Mouse (Mus musculus): Measurements from ENCODE around the gene Taf12.

The Taf12 gene

DNA sequence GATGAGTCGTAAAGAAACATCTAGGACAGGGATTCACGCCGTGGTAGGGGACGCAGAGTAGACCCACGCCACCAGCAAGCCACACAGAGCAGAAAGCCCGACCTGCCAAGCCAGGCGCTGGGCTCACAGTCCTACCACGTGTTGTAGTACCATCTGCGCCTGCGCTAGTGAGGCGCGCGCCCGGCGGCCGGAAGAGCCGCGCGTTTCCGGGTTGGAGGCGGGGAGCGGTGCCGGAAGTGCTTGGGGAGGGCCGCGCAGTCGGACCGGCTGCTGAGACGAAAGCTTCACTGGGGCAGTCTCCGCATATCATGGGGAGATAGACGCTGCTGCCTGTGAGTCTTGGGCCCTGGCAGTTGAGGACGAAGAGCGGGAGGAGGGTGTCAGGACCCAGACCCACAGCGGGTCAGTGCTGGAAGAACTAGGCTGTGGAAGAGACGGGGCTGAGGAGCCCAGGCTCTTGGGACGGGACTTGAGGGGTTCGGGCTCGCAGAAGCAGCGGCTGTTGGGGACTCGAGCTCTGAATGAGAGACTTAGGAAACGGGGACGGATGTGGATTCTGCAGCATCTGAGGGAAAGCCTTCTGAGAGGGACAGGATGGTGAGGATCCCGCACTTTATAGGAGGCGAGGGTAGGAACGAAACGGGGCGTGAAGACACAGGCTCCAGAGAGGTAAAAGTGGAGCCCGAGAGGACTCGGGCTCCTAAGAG lies at the start of gene Taf12:
Gene Taf12 (plus strand): TSS at position 220 of the 707 bp plus-strand sequence.
- DNase-seq: peak; percentile 97

DNA sequence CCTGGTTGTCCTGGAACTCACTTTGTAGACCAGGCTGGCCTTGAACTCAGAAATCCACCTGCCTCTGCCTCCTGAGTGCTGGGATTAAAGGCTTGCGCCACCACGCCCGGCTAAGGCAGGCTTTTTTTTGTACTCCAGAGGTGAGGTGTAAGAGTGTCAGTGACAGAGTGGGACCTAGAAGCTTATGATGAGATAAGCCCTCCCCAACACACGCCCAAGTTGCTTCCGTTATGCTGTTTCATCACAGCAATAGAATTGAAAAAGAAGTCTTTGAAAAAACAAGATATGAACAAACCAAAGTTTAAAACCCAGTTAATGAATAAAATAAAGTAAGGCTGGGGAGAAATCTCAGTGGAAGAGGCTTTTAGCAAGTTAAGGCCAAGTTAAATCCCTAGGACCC lies 43.8 kb upstream of the Taf12 start:
- DNase-seq: no peak

DNA sequence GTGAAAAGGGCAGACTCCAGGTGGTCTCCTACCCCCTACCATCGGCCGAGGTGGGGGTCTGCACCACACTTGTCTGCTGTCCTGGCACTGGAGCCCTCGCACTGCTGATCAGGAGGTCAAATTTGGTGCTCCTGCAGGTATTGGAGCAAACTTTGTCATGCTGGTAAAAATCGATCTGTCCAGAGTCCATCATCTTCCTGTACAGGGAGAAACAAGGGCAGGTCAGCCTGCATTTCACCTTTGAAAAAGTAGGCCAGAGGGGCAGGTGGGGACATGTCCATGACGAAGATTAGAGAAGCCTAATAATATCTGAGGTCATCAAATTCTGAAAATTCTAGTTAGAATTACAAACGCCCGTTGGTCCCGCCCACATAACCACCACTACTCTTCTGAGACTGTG lies 39.5 kb upstream of the Taf12 start:
- no peak for DNase-seq

DNA sequence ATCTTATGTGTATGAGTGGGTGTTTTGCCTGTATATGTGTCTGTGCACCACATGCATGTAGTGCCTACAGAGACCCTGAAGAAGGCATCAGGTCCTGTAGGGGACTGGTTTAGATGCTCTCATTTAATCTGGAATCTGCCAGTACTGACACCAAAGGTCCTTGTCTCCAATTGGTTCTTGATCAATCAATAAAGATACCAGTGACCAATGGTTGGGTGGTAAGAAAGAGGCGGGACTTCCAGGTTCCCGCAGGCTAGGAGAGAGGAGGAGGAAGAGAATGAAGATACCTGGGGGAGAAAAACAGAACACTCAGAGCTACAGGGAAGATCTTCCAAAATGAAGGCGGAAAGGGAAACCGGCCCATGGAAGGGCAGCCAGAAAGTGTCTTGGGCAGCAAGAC lies 35.8 kb upstream of the Taf12 start:
- DNase-seq: no peak

DNA sequence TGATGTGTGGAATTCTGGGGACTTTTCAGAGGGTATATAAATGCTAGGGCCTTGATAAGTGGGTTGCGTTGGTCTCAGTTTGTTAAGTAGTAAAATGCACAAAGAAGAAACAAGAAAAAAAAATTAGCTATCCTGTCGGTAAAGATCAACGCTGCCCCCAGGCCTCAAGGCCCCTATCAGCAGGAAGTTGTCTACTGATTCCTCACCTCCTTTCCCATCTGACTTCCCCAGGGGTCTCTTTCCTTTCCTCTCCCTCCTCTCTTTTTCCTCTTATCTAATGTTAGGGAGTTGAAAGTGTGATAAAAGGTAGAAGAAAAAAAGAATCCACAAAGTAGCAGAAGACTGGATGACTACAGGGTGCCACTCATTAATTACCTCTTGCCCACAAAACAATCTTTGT lies 33.8 kb upstream of the Taf12 start:
- no peak for DNase-seq

DNA sequence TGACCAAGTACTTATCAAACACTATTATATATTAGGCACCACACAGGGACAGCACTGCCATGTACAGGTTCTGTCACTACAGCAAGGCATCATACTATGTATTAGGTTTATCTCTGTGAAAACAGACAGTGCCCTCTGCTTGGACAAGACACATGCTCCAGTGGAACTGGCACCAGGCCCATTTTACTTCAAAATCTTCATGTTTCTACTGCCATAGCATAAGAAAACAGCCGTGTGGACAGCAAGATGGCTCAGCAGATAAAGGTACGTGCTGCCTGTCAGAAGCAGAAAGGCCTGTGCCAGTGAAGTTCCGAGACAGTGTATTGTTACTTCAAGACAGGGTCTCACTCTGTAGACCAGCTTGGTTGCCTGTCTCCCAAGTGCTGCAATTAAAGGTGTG lies 33.0 kb upstream of the Taf12 start:
- no peak for DNase-seq

DNA sequence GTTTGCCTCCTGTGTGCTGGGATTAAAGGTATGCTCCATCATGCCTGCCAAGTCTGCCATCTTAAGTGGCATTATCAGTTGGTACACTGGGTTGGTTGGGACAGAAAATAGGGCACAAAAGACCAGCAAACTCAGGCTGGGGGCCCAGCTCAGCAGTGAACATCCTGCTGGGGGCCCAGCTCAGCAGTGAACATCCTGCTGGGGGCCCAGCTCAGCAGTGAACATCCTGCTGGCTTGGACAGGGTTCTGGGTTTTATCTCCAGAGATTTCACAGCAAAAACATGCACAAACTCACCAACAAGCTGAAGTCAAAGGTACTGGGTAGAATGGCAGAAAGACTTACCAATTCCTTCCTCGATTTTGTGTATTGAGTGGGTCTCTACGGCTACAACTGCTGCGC lies 28.5 kb upstream of the Taf12 start:
- DNase-seq: no peak

DNA sequence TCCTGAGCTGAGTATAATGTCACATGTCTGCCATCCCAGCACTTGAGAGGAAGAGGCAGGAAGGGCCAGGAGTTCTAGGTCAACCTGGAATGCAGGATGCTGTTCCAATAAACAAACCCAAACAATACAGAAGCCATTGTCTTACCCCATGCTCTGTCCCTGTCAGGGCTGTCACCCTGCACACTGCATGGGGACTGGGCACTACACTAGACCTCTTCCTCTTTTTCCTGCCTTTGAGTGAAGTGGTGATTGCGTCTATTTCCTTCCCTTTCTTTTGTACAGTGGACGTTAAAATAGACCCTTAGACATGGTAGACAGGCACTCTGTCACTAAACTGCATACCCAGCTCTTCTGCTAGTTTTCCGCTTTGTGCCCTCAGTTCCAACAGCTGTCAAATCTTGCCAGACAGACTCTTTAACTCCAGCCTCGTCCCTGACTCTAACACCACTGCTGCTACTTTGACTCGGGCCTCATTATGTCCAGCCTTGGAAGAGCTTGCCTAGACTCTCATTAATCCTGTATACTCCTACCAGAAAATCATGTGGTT lies 26.7 kb upstream of the Taf12 start:
- DNase-seq: no peak

DNA sequence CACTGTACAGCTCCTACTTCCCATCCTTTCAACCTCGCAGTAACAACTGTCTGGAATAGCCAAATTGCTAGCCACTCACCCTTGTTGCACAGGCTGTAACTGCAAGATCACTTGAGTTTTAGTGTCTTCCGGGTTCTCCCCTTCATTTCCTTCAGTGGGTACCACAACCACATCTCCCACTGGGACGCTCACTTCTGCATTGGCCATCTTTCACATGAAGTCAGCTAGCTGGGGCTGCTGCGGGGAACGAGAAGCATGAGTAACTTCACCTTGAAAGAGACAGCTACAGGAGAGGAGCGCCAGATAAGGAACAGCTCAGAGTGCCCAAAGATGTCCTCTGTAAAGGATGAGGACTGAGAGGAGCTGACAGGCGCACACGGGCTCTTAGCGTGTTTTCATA lies 22.6 kb upstream of the Taf12 start:
- no peak for DNase-seq

DNA sequence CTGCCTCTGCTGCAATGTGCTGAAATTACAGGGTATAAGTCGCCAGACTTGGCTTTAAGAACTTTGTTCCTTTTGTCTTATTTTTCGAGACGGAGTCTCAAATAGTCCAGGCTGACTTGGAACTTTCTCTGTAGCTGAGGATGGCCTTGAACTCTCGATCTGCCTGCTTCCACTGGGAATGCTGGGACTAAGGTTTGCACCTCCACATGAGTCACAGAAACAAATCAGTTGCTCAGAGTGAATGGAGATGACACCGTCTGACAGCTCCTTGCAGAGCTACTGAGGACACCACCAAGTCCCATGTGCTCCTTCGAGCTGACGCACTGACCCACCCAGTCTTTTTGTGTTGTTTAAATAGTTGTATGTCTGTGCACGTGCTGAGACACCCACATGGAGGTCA lies 21.0 kb upstream of the Taf12 start:
- DNase-seq: no peak

DNA sequence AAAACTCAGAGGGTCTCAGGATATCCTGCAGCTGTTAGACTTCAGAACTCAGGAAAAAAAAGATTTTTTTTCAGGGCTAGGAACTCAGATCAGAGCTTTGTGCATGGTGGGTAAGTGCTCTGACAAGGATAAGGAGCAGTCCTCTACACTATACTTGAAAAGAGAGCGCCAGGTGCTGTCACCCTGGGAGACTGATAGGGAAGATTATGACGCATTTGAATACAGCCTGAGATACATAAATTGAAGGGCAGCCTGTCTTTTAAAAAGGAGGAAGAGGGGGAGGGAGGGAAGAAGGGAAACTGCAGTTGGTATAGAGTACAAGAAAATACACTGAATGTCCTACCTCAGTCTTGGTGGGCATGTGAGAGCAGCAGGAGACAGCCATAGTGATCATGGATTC lies 20.6 kb upstream of the Taf12 start:
- DNase-seq: no peak

DNA sequence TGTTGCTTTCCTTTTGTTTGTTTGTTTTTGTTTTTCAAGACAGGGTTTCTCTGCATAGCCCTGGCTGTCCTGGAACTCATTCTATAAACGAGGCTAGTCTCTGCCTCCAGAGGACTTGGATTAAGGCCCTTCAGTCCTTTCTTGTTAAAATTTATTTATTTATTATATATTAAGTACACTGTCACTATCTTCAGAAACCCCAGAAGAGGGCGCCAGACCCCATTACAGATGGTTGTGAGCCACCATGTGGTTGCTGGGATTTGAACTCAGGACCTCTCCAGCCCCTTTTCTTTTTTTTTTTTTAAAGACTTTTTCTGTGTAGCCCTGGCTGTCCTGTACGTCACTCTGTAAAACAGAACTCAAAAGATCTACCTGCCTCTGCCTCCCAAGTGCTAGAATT lies 19.2 kb upstream of the Taf12 start:
- no peak for DNase-seq

DNA sequence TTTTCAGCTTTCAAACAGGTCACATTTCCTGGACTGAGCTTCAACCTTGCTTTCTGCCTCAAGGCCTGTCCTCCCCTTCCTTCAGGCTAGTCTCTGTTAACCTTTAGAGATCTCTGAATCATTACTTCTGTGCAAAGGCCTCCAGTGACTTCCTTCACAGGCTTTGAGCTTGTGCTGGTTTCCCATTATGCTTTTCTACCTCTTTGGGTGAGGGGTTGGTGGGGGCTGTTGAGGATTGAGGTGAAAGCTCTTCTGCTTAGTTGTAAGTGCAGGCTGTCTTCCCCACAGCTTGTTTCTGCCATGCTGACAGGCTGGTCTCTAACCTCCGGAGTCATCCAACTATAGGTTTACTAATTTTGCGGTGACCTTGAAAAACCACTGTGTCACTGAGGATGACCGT lies 17.8 kb upstream of the Taf12 start:
- DNase-seq: no peak

DNA sequence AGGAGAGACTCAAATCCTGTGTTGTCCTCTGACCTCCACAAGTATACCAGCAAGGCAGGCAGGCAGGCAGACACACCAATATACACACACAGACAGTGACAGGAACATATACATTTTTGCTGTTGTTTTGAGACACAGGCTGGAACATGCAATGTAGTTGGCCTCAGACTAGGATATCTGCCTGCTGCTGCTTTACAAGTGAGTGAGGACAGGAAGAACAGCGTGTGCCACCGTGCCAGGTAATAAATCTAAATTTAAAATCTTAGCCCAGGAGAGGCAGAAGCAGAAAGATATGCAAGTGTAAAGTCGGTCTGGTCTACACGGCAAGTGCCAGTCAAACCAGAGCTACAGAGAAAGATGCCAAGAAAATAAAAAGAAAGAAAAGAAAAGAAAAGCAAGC lies 14.9 kb upstream of the Taf12 start:
- no peak for DNase-seq

DNA sequence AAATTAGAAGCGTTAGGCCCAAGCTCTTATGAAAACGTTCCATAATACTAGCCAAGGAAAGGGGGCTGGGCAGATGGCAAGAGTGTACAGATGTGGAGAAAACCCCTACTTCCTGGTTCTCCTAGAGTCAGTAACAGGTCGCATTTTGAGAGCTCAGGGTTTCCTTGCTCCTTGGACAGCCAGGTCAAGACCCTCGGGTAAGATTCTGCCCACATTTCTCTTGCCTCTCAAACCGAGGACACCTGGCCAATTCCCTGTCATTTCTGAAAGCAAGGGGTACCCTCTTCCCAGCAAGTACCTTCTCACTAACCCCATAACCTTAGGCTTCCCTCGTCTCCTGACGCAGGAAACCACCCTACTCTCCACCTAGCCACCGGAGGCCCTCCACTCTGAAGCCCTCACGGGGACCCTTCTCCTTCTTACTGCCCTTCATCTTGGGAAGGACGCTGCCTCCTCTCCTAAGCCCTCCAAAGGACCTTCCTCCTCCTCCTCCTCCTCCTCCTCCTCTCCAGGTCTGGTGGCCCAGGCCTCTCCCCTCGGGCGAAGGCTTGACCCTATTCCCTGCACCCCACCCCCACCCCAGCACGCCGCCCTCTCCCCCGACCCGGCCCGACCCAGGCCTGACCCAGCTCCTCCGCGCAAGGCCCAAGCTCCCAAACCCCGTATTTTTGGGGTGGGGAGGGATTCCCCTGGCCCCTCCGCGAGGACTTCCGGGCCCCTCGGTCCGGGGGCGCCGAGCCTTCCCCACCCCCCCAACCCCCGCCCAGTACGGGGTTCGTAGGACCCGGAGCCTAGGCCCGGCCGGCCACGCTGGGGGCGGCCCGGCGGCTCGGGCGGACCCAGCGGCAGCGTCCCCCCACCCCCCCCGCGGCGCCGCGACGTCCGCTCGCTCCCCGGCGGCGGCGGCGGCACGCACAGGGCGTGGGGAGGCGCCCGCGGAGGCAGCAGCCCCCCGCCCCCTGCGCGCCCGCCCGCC lies 13.5 kb upstream of the Taf12 start:
- peak; percentile 88 for DNase-seq

DNA sequence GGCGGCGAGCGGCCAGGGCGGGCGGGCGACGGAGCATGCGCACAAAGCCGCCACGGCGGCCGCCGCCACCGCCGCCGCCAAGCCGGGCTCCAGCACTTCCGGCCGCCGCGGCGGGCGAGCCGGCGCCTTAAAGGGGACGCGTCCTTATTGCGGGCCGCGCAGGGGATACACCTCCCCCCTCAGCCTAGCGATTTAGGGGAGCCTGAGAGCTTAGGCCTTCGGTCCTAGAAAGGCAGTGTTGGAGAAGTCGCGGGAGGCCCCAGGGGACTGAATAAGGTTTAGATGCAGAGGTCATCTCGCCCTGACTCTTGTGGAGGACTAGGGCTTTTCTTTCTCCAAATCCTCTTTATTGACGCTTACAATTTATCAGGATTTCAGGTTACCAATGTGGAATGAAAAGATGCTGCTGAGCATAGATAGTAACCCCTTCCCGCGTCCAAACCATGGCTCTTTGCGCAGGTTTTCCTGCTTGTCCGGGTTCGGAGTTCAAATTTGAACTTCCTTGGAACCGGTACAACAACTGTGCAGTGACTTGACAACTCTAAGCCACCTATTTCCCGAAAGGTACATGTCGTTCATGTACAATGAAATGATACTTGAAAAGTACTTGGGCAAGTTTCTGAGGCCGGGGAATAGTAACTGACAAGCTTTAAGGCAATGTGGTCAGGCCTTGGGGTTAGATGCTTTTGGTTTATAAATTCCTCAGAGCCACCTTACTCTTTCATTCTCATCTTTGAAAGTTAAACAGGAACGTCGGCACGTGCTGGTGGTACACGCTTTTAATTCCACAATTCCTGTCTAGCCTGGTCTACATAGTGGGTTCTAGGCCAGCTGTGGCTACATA lies 12.4 kb upstream of the Taf12 start, which contains the start of gene Gmeb1:
Gene Gmeb1 (minus strand): TSS at position 89 of the 844 bp plus-strand sequence.
- DNase-seq: peak; percentile 94

DNA sequence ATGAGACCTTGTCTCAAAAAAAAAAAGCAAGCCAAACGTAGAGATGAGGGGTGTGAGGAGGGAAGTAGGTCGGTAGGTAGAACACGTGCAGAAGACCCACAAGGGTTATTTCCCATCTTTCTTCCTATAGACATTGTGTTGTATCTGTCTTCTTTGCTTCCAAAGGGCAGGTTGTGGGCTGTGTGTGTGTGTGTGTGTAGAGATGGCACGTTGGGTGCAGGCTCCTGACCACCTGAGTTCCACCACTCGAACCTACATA lies 11.9 kb upstream of the Taf12 start:
- no peak for DNase-seq

DNA sequence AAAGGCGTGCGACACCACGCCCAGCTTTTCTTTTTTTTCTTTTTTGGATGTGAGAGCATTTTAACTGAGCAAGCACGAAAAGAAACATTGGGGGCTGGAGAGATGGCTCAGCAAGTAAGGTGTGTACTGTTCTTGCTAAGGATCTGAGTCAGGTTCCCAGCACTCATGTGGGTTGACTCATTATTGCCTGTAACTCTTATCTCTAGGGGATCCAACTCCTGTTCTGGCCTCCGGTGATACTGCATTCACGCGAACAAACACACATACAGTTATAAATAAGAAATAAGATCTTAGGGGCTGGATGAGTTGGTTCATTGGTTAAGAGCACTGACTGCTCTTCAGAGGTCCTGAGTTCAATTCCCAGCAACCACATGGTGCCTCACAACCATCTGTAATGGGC lies 10.9 kb upstream of the Taf12 start:
- no peak for DNase-seq

DNA sequence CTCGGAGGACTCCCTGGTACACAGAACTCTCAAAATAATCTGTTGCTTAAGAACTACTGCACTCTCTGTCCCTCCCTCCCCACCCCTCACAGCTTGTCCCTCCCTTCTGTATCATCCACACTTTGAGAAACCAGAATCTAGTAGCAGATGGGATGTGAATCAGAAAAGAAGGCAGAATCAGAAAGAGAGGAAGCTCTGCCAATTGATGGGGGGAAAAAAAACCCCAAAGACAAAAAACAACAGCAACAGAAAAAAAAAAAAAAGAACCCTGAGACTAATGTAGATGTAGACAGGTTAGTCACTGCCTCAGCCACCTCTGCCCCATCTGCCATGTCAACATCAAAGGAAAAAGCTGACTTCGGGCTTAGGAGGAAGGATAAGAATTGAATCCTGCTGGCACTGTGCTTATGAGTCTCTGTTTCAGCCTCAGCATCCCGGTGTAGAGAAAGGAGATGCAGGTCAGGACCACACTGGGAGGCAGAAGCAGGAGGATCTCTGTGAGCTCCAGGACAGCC lies 7.3 kb upstream of the Taf12 start:
- no peak for DNase-seq

DNA sequence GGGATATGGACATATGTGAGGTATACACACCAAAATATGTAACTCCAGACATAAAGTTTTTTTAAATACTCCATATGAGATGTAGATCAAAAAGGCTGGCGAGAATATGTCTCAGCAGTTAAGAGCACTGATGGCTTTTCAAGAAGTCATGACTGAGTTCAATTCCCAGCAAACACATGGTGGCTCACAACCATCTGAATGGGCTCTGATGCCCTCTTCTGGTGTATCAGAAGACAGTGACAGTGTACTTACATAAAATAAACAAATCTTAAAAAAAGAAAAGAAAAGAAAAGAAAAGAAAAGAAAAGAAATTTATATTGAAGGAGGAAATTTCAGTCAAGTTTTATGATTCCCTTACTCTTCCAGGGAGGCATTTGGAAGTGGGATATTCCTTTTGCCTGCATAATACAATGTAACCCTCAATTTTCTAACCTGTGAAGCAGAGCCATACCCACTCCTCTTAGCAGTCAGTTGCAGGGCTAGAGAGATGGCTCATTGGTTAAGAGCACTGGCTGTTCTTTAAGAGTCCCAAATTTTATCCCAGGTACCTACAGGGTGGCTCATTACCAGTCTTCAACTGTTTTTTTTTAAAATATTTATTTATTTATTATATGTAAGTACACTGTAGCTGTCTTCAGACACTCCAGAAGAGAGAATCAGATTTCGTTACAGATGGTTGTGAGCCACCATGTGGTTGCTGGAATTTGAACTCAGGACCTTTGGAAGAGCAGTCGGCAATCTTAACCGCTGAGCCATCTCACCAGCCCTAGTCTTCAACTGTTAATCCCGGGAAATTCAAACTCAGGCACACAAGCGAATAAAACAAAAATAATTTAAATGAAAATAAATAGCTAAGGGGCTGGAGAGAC lies 5.1 kb upstream of the Taf12 start:
- DNase-seq: peak; percentile 46

DNA sequence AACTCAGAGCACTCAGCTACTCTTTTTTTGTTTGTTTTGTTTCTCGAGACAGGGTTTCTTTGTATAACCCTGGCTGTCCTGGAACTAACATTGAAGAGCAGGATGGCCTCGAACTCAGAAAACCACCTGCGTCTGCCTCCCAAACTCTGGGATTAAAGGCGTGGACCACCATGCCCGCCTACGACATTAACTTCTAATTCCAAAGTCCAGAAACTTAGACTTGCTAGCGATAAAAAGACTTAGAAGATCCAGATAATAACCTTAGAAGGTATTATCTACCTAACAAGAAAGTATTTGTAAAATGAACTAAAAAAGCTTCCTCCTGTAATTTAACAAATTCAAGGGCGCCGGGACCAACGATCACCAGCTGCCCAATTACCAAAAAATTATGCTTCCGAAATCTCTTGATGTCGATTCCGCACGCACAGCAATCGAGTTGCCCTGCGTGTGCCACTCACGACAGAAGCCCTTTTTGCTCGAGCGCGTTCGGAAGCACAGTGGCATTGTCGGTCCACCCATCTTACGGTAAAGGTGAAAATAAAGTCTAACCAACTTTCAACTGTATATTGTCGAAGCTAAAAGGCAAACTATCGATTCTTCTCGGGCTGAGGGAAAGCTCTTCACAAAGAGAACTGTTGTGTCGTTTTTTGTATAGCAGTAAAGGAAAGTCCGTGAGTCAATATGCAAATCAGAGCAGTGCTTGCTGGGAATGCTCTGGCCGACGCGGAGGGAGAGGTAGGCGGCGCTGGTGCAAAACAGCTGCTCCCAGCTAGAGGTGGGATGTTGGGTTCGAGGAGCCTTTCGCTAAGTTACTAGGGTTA lies 4.2 kb upstream of the Taf12 start:
- peak; percentile 96 for DNase-seq
